Mouse (Mus musculus): ENCODE measurements around the gene Gal3st2c. TPM values are rescaled to one million over a fixed set of nuclear protein-coding genes. Genes with fewer than 3 reads are reported as not detected.
"Not testable (repeated sequence)": the region's sequence is repeated elsewhere in the genome, so short reads cannot be mapped to it uniquely, and the experiment has no call there.

Gene Gal3st2c
- polyA plus RNA-seq (2014; fragmentation: Nextera tagmentation; extraction: Ambion mirVana): not detected in 2 replicates

DNA sequence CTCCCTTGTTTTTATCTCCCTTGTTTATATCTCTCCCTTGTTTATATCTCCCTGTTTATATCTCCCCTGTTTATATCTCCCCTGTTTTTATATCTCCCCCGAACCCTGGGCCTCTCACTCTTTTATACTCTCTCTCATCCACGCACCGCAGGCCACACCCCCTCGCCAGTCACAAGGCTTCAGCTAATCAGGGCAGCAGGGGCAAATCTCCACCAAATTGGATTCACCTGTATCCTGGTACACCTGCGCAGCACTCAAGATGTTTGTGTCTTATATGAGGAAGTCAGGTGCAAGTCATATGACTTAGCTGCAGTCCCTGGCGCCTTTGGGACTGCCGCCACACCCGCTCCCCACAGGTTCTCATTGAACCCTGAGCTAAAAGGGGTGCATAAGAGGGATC lies at the start of gene Gal3st2c:
Gene Gal3st2c, plus strand, starts transcription at position 301 of the 400 bp plus-strand sequence.
- not testable (repeated sequence) for H3K4me3 ChIP-seq (ENCODE audit: low read depth, low read length); H3K9ac ChIP-seq (ENCODE audit: low read depth, low read length); H3K27ac ChIP-seq (ENCODE audit: low read depth, low read length); H3K27me3 ChIP-seq (ENCODE audit: control insufficient read depth, insufficient read depth, low read length); H3K9me3 ChIP-seq (ENCODE audit: control insufficient read depth, low read length); H3K36me3 ChIP-seq (ENCODE audit: control insufficient read depth, insufficient read depth, low read length); H3K4me1 ChIP-seq (replicated peaks; ENCODE audit: control insufficient read depth, insufficient read depth, low read length); H3K4me2 ChIP-seq (replicated peaks; ENCODE audit: low read depth, low read length); ATAC-seq (ENCODE audit: low FRiP score); DNase-seq (ENCODE audit: low spot score)
- WGBS: 92% methylated on average over 7 of the region's 8 CpGs

DNA sequence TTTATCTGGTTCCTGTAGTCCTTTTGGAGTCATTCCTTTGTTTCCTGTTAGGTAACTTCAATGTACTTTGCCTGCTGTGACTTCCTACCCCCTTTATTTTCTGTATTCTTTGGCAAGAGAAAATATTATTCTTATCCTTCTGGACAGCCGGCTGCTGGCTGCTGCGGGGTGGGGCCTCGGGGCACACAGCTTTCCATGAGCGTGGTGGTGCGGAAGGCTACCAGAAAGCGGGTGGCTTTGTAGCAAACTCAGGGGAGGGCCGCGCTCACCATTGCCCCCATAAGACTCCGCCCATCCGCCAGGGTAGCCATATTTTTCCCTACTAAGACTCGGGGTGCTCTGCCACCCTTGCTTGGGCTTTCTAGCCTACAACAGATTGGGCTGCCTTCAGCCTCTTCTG lies 41.2 kb upstream of the Gal3st2c start:
- not testable (repeated sequence) for H3K4me1 ChIP-seq (replicated peaks; ENCODE audit: control insufficient read depth, insufficient read depth, low read length); H3K27me3 ChIP-seq (ENCODE audit: control insufficient read depth, insufficient read depth, low read length); H3K27ac ChIP-seq (ENCODE audit: low read depth, low read length); H3K4me2 ChIP-seq (replicated peaks; ENCODE audit: low read depth, low read length); H3K36me3 ChIP-seq (ENCODE audit: control insufficient read depth, insufficient read depth, low read length); H3K9me3 ChIP-seq (ENCODE audit: control insufficient read depth, low read length); H3K9ac ChIP-seq (ENCODE audit: low read depth, low read length); DNase-seq (ENCODE audit: low spot score); H3K4me3 ChIP-seq (ENCODE audit: low read depth, low read length)
- ATAC-seq (ENCODE audit: low FRiP score): 0 out of 2 replicates have a peak, but pooled peaks have one; percentile 57
- WGBS: no CpG with 5 or more reads among the region's 11 CpGs

DNA sequence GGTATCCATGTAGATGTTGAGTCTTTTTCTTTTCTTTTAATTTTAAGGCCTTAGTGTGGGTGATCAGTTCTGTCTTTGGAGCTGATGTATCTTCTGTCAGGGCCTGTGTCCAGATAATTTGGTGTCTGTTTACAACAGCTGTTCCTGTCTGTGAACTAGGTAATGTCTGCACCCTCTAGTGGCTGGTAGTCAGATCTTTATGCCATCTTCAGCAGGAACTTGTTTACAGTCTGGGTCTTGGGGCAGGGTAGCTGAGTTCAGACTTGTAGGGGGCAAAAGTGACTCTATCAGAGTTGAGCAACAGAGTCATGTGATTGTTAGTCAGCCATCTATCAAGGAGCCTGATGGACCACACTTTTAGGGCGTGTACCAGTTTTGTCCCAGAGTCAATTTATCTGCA lies 23.8 kb upstream of the Gal3st2c start:
- not testable (repeated sequence) for H3K27ac ChIP-seq (ENCODE audit: low read depth, low read length); DNase-seq (ENCODE audit: low spot score); H3K4me2 ChIP-seq (replicated peaks; ENCODE audit: low read depth, low read length); H3K4me1 ChIP-seq (replicated peaks; ENCODE audit: control insufficient read depth, insufficient read depth, low read length); ATAC-seq (ENCODE audit: low FRiP score); H3K4me3 ChIP-seq (ENCODE audit: low read depth, low read length); H3K27me3 ChIP-seq (ENCODE audit: control insufficient read depth, insufficient read depth, low read length); H3K36me3 ChIP-seq (ENCODE audit: control insufficient read depth, insufficient read depth, low read length); H3K9me3 ChIP-seq (ENCODE audit: control insufficient read depth, low read length); H3K9ac ChIP-seq (ENCODE audit: low read depth, low read length)
- WGBS: no CpG with 5 or more reads among the region's 1 CpGs

GRCm38 (mm10) chr1:93970380-93970779 lies 19.9 kb upstream of the Gal3st2c start:
- not testable (repeated sequence) for ATAC-seq (ENCODE audit: low FRiP score); H3K9me3 ChIP-seq (ENCODE audit: control insufficient read depth, low read length); H3K4me3 ChIP-seq (ENCODE audit: low read depth, low read length); H3K4me1 ChIP-seq (replicated peaks; ENCODE audit: control insufficient read depth, insufficient read depth, low read length); H3K4me2 ChIP-seq (replicated peaks; ENCODE audit: low read depth, low read length); DNase-seq (ENCODE audit: low spot score); H3K27me3 ChIP-seq (ENCODE audit: control insufficient read depth, insufficient read depth, low read length); H3K27ac ChIP-seq (ENCODE audit: low read depth, low read length); H3K36me3 ChIP-seq (ENCODE audit: control insufficient read depth, insufficient read depth, low read length); H3K9ac ChIP-seq (ENCODE audit: low read depth, low read length)
- WGBS: 53% methylated on average over 3 of the region's 5 CpGs

GRCm38 (mm10) chr1:93970797-93971196 lies 19.5 kb upstream of the Gal3st2c start:
- WGBS: no CpG with 5 or more reads among the region's 4 CpGs

GRCm38 (mm10) chr1:93975764-93976163 lies 14.5 kb upstream of the Gal3st2c start:
- 88% methylated on average over 1 of the region's 4 CpGs for WGBS
- not testable (repeated sequence) for H3K4me1 ChIP-seq (replicated peaks; ENCODE audit: control insufficient read depth, insufficient read depth, low read length); H3K27me3 ChIP-seq (ENCODE audit: control insufficient read depth, insufficient read depth, low read length); H3K4me3 ChIP-seq (ENCODE audit: low read depth, low read length); ATAC-seq (ENCODE audit: low FRiP score); H3K36me3 ChIP-seq (ENCODE audit: control insufficient read depth, insufficient read depth, low read length); H3K27ac ChIP-seq (ENCODE audit: low read depth, low read length); H3K4me2 ChIP-seq (replicated peaks; ENCODE audit: low read depth, low read length); H3K9ac ChIP-seq (ENCODE audit: low read depth, low read length); H3K9me3 ChIP-seq (ENCODE audit: control insufficient read depth, low read length); DNase-seq (ENCODE audit: low spot score)

More at GRCm38 (mm10) chr1:93970797-93971196, 19.5 kb upstream of the Gal3st2c start:
- not testable (repeated sequence) for DNase-seq (ENCODE audit: low spot score); H3K36me3 ChIP-seq (ENCODE audit: control insufficient read depth, insufficient read depth, low read length); H3K4me2 ChIP-seq (replicated peaks; ENCODE audit: low read depth, low read length); H3K4me3 ChIP-seq (ENCODE audit: low read depth, low read length); H3K4me1 ChIP-seq (replicated peaks; ENCODE audit: control insufficient read depth, insufficient read depth, low read length); H3K27ac ChIP-seq (ENCODE audit: low read depth, low read length); H3K9ac ChIP-seq (ENCODE audit: low read depth, low read length); H3K9me3 ChIP-seq (ENCODE audit: control insufficient read depth, low read length); H3K27me3 ChIP-seq (ENCODE audit: control insufficient read depth, insufficient read depth, low read length); ATAC-seq (ENCODE audit: low FRiP score)

DNA sequence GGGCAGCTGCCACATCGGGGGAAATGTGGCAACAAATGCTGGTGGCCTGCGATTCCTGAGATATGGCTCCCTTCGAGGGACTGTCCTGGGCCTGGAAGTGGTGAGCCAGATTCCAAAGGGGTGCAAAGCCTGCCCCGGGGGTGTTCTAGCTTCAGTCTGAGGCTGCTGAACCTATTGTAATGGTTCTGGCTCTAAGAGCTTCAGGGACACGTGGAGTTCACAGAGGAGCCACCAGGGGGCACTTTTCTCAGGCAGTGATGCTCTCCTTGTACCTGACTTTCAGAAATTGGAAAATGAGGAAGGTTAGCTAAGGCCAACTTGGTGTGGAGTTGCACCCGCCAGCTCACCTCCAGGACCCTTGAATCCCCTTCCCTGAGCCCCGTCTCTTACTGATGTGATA lies 12.0 kb upstream of the Gal3st2c start:
- H3K9me3 ChIP-seq (ENCODE audit: control insufficient read depth, low read length); H3K27ac ChIP-seq (ENCODE audit: low read depth, low read length); H3K4me1 ChIP-seq (replicated peaks; ENCODE audit: control insufficient read depth, insufficient read depth, low read length); DNase-seq (ENCODE audit: low spot score); H3K4me2 ChIP-seq (replicated peaks; ENCODE audit: low read depth, low read length); H3K4me3 ChIP-seq (ENCODE audit: low read depth, low read length); H3K36me3 ChIP-seq (ENCODE audit: control insufficient read depth, insufficient read depth, low read length); H3K9ac ChIP-seq (ENCODE audit: low read depth, low read length); H3K27me3 ChIP-seq (ENCODE audit: control insufficient read depth, insufficient read depth, low read length): not testable (repeated sequence)
- peak; percentile 21; the same call in 1 of the 2 replicates for ATAC-seq (ENCODE audit: low FRiP score)
- WGBS: no CpG with 5 or more reads among the region's 7 CpGs

DNA sequence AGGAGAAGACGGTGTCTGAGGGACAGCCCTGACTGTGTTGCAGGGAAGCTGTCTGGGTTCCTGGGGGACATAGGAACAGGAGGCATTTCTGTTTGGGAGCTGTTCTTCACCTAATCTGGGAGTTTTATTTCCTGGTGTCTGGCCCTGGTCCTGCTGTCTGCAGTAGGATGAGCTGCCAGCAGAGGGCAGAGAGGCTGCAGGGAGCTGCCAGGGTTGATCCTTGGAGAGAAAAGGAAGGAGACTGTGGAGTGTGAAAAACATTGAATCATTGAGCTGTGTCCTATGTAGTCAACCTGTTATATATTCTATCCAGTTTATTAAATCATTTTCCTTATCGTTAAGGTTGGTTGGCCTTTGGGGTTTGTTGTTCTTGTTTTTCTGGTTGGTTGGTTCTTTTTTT lies 9.4 kb upstream of the Gal3st2c start:
- ATAC-seq (ENCODE audit: low FRiP score): peak; percentile 43; the same call in 1 of the 2 replicates
- H3K9me3 ChIP-seq (ENCODE audit: control insufficient read depth, low read length); H3K27me3 ChIP-seq (ENCODE audit: control insufficient read depth, insufficient read depth, low read length); H3K4me3 ChIP-seq (ENCODE audit: low read depth, low read length); H3K36me3 ChIP-seq (ENCODE audit: control insufficient read depth, insufficient read depth, low read length); DNase-seq (ENCODE audit: low spot score); H3K9ac ChIP-seq (ENCODE audit: low read depth, low read length); H3K27ac ChIP-seq (ENCODE audit: low read depth, low read length); H3K4me2 ChIP-seq (replicated peaks; ENCODE audit: low read depth, low read length); H3K4me1 ChIP-seq (replicated peaks; ENCODE audit: control insufficient read depth, insufficient read depth, low read length): not testable (repeated sequence)
- WGBS: no CpG with 5 or more reads among the region's 2 CpGs

- 92% methylated on average over 3 of the region's 3 CpGs for WGBS
- DNase-seq (ENCODE audit: low spot score) (no peak), ATAC-seq (ENCODE audit: low FRiP score) (no peak)
- Histone ChIP-seq H3K27ac (ENCODE audit: low read depth, low read length) (no peak overlapping the region), H3K36me3 (ENCODE audit: control insufficient read depth, insufficient read depth, low read length) (no peaks in the 10 kb centered on the region), H3K4me2 (replicated peaks; ENCODE audit: low read depth, low read length) (no peak overlapping the region), H3K9ac (ENCODE audit: low read depth, low read length) (no peak overlapping the region), H3K9me3 (ENCODE audit: control insufficient read depth, low read length) (no peaks in the 10 kb centered on the region), H3K4me1 (replicated peaks; ENCODE audit: control insufficient read depth, insufficient read depth, low read length) (no peaks in the 10 kb centered on the region), H3K27me3 (ENCODE audit: control insufficient read depth, insufficient read depth, low read length) (no peaks in the 10 kb centered on the region), H3K4me3 (ENCODE audit: low read depth, low read length) (no peak overlapping the region)
These were observed 4.1 kb upstream of the Gal3st2c start for GRCm38 (mm10) chr1:93986167-93986566.

Measured in hindbrain, embryonic 11.5 days (tissue).